Mouse (Mus musculus): ENCODE measurements around the gene Gpr39.

Gpr39 gene

GRCm38 (mm10) chr1:125701101-125701590, 24.4 kb downstream of the Gpr39 start:
- DNase-seq, result no peak

- no peak for DNase-seq
Observed at GRCm38 (mm10) chr1:125701773-125702172, 25.0 kb downstream of the Gpr39 start.

GRCm38 (mm10) chr1:125702326-125702725, 25.5 kb downstream of the Gpr39 start:
- no peak for DNase-seq

- DNase-seq, result no peak
Observed at GRCm38 (mm10) chr1:125705412-125705811, 28.6 kb downstream of the Gpr39 start.

- no peak for DNase-seq
Observed at GRCm38 (mm10) chr1:125715286-125715685, 38.5 kb downstream of the Gpr39 start.

- no peak for DNase-seq
Observed at GRCm38 (mm10) chr1:125716241-125716640, 39.4 kb downstream of the Gpr39 start.

- DNase-seq, result no peak
Observed at GRCm38 (mm10) chr1:125717906-125718305, 41.1 kb downstream of the Gpr39 start.

- no peak for DNase-seq
Observed at GRCm38 (mm10) chr1:125719127-125719526, 42.3 kb downstream of the Gpr39 start.

GRCm38 (mm10) chr1:125721104-125721758, 44.4 kb downstream of the Gpr39 start:
- no peak for DNase-seq

- DNase-seq, result no peak
Observed at GRCm38 (mm10) chr1:125724304-125724703, 47.5 kb downstream of the Gpr39 start.

- DNase-seq, result no peak
Observed at GRCm38 (mm10) chr1:125729025-125729565, 52.3 kb downstream of the Gpr39 start.

- DNase-seq, result no peak
Observed at GRCm38 (mm10) chr1:125729731-125730536, 53.1 kb downstream of the Gpr39 start.

GRCm38 (mm10) chr1:125730537-125730880, 53.7 kb downstream of the Gpr39 start:
- DNase-seq, result no peak

GRCm38 (mm10) chr1:125731854-125732253, 55.1 kb downstream of the Gpr39 start:
- DNase-seq, result no peak

GRCm38 (mm10) chr1:125744766-125745165, 68.0 kb downstream of the Gpr39 start:
- no peak for DNase-seq

- no peak for DNase-seq
Observed at GRCm38 (mm10) chr1:125755335-125755996, 78.7 kb downstream of the Gpr39 start.

- no peak for DNase-seq
Observed at GRCm38 (mm10) chr1:125759972-125760695, 83.3 kb downstream of the Gpr39 start.

GRCm38 (mm10) chr1:125760696-125761025, 83.9 kb downstream of the Gpr39 start:
- no peak for DNase-seq

- DNase-seq, result no peak
Observed at GRCm38 (mm10) chr1:125762076-125762475, 85.3 kb downstream of the Gpr39 start.

- peak; percentile 38 for DNase-seq
Observed at GRCm38 (mm10) chr1:125789804-125790203, 113.0 kb downstream of the Gpr39 start.

GRCm38 (mm10) chr1:125800506-125800905, 123.7 kb downstream of the Gpr39 start:
- no peak for DNase-seq

- DNase-seq, result peak; percentile 5
Observed at GRCm38 (mm10) chr1:125808426-125808825, 131.6 kb downstream of the Gpr39 start.
